Mouse (Mus musculus): ENCODE measurements around the gene Nid2. TPM values are rescaled to one million over a fixed set of nuclear protein-coding genes. Genes with fewer than 3 reads are reported as not detected.

Gene Nid2
- polyA plus RNA-seq, 1 experiment from 2014 or later: 85.2 TPM

DNA sequence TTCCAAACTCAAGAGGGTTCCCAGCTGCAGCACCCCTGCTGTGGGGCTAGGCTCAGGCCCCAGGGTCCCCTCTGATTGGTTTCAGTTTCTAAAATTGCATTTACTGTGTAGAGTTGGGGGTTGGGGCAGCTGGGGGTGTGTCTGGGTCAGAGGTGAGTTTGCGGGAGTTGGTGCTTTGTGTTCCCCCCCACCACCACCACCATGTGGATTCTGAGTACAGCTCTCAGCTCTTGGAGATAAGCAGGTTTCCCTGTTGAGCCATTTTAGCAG, 15.2 kb downstream of the Nid2 start:
- Histone ChIP-seq H3K4me1 (replicated peaks; ENCODE audit: control insufficient read depth, insufficient read depth, low read length) (peaks cover 4% of the 10 kb centered on the region; the same call in 1 of the 2 replicates), H3K9me3 (ENCODE audit: control insufficient read depth, low read length) (no peaks in the 10 kb centered on the region), H3K4me2 (ENCODE audit: low read length) (no peak overlapping the region), H3K4me3 (ENCODE audit: low read depth, low read length) (no peak overlapping the region), H3K27ac (ENCODE audit: low read depth) (no peak overlapping the region), H3K9ac (ENCODE audit: low read length) (no peak overlapping the region), H3K36me3 (ENCODE audit: control insufficient read depth, insufficient read depth, low read length) (peaks cover 13% of the 10 kb centered on the region; the same call in 1 of the 2 replicates), H3K27me3 (replicated peaks; ENCODE audit: control insufficient read depth, insufficient read depth, low read length) (no peaks in the 10 kb centered on the region)
- WGBS: 38% methylated on average over 1 of the region's 1 CpGs
- ATAC-seq (replicated peaks; ENCODE audit: low FRiP score, low TSS enrichment, low read depth) (no peak), DNase-seq (ENCODE audit: low spot score) (no peak)

GRCm38 (mm10) chr14:19768648-19769047, 17.6 kb downstream of the Nid2 start:
- Histone ChIP-seq H3K4me2 (ENCODE audit: low read length) (no peak overlapping the region), H3K27ac (ENCODE audit: low read depth) (no peak overlapping the region), H3K4me1 (replicated peaks; ENCODE audit: control insufficient read depth, insufficient read depth, low read length) (peaks cover 2% of the 10 kb centered on the region; the same call in 1 of the 2 replicates), H3K9ac (ENCODE audit: low read length) (no peak overlapping the region), H3K27me3 (replicated peaks; ENCODE audit: control insufficient read depth, insufficient read depth, low read length) (no peaks in the 10 kb centered on the region), H3K9me3 (ENCODE audit: control insufficient read depth, low read length) (no peaks in the 10 kb centered on the region), H3K4me3 (ENCODE audit: low read depth, low read length) (no peak overlapping the region), H3K36me3 (ENCODE audit: control insufficient read depth, insufficient read depth, low read length) (peaks cover 13% of the 10 kb centered on the region; the same call in 1 of the 2 replicates)
- no peak for ATAC-seq (replicated peaks; ENCODE audit: low FRiP score, low TSS enrichment, low read depth)
- DNase-seq (ENCODE audit: low spot score): no peak
- 92% methylated on average over 6 of the region's 6 CpGs for WGBS

- no peak overlapping the region for H3K4me3 ChIP-seq (ENCODE audit: low read depth, low read length)
- no peak overlapping the region for H3K4me2 ChIP-seq (ENCODE audit: low read length)
- no peaks in the 10 kb centered on the region for H3K9me3 ChIP-seq (ENCODE audit: control insufficient read depth, low read length)
- H3K27me3 ChIP-seq (replicated peaks; ENCODE audit: control insufficient read depth, insufficient read depth, low read length): no peaks in the 10 kb centered on the region
- H3K9ac ChIP-seq (ENCODE audit: low read length): no peak overlapping the region
- no peak overlapping the region for H3K27ac ChIP-seq (ENCODE audit: low read depth)
- WGBS: 47% methylated on average over 6 of the region's 6 CpGs
- H3K4me1 ChIP-seq (replicated peaks; ENCODE audit: control insufficient read depth, insufficient read depth, low read length): no peaks in the 10 kb centered on the region
- H3K36me3 ChIP-seq (ENCODE audit: control insufficient read depth, insufficient read depth, low read length): peaks cover 8% of the 10 kb centered on the region; the same call in 1 of the 2 replicates
- ATAC-seq (replicated peaks; ENCODE audit: low FRiP score, low TSS enrichment, low read depth) (no peak), DNase-seq (ENCODE audit: low spot score) (no peak)
Observed at GRCm38 (mm10) chr14:19769441-19770200, 18.6 kb downstream of the Nid2 start.

DNA sequence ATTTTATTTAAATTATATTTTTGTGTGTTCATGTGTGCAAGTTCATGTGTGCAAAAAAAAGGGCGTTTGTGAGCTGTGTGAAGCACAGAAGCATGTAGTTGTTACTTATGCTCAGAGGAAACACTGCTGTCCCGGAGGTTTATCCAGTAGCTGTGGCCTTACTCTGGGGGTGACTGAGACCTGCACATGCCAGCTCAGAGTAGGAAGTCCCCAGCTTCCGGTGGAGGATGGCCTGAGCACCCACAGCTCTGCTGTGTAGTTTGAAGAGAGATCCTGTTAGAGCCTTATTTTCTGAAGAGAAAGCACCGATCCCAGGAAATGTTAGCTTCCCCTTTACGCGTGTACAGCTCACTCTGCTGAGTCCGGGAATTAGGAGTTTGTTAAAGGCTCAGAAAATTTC, 20.1 kb downstream of the Nid2 start:
- DNase-seq (ENCODE audit: low spot score) (no peak), ATAC-seq (replicated peaks; ENCODE audit: low FRiP score, low TSS enrichment, low read depth) (no peak)
- no peak overlapping the region for H3K9ac ChIP-seq (ENCODE audit: low read length)
- H3K36me3 ChIP-seq (ENCODE audit: control insufficient read depth, insufficient read depth, low read length): peaks cover 4% of the 10 kb centered on the region; the same call in 1 of the 2 replicates
- no peaks in the 10 kb centered on the region for H3K9me3 ChIP-seq (ENCODE audit: control insufficient read depth, low read length)
- WGBS: 81% methylated on average over 7 of the region's 7 CpGs
- H3K4me3 ChIP-seq (ENCODE audit: low read depth, low read length): no peak overlapping the region
- H3K4me2 ChIP-seq (ENCODE audit: low read length): no peak overlapping the region
- H3K4me1 ChIP-seq (replicated peaks; ENCODE audit: control insufficient read depth, insufficient read depth, low read length): no peaks in the 10 kb centered on the region
- no peaks in the 10 kb centered on the region for H3K27me3 ChIP-seq (replicated peaks; ENCODE audit: control insufficient read depth, insufficient read depth, low read length)
- no peak overlapping the region for H3K27ac ChIP-seq (ENCODE audit: low read depth)

DNA sequence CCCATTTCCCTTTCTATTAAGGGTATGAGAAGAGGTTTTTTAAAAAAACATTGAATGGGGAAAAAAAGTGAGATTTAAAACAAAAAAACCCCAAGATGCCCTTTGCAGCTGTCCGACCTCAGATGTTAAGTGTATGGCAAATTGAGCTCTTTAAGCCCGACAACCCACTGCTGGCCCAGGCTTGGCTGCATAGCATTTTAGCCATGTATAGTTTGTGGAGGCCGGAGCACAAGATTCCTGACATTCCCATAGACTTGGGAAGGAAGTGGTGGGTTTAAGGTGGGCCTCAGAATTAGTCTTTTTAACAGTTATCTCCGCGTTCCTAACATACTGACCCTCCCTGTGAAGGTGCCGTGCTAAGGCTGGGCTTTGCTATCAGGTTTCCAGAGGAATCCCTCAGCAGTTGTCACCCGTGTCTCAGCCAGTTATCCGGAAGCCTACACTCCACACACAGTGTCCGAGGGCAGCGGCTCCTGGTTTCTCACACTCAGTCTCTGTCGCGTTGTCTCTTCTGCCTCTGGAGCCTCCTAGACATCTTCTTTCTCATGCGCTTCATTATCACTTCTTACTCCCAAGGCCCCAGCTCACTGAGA, 23.1 kb downstream of the Nid2 start:
- WGBS: 59% methylated on average over 13 of the region's 13 CpGs
- H3K9ac ChIP-seq (ENCODE audit: low read length): no peak overlapping the region

GRCm38 (mm10) chr14:19775491-19775890, 24.4 kb downstream of the Nid2 start:
- WGBS: 86% methylated on average over 4 of the region's 4 CpGs
- no peak for DNase-seq (ENCODE audit: low spot score)
- H3K27me3 ChIP-seq (replicated peaks; ENCODE audit: control insufficient read depth, insufficient read depth, low read length): no peaks in the 10 kb centered on the region
- H3K9ac ChIP-seq (ENCODE audit: low read length): no peak overlapping the region
- H3K9me3 ChIP-seq (ENCODE audit: control insufficient read depth, low read length): no peaks in the 10 kb centered on the region
- no peak for ATAC-seq (replicated peaks; ENCODE audit: low FRiP score, low TSS enrichment, low read depth)
- H3K36me3 ChIP-seq (ENCODE audit: control insufficient read depth, insufficient read depth, low read length): peaks cover 11% of the 10 kb centered on the region
- no peak overlapping the region for H3K4me2 ChIP-seq (ENCODE audit: low read length)
- no peaks in the 10 kb centered on the region for H3K4me1 ChIP-seq (replicated peaks; ENCODE audit: control insufficient read depth, insufficient read depth, low read length)
- H3K27ac ChIP-seq (ENCODE audit: low read depth): no peak overlapping the region
- H3K4me3 ChIP-seq (ENCODE audit: low read depth, low read length): no peak overlapping the region

More for the DNA sequence above, 23.1 kb downstream of the Nid2 start:
- H3K4me1 ChIP-seq (replicated peaks; ENCODE audit: control insufficient read depth, insufficient read depth, low read length): no peaks in the 10 kb centered on the region
- ATAC-seq (replicated peaks; ENCODE audit: low FRiP score, low TSS enrichment, low read depth): no peak
- no peaks in the 10 kb centered on the region for H3K27me3 ChIP-seq (replicated peaks; ENCODE audit: control insufficient read depth, insufficient read depth, low read length)
- no peak for DNase-seq (ENCODE audit: low spot score)
- H3K9me3 ChIP-seq (ENCODE audit: control insufficient read depth, low read length): no peaks in the 10 kb centered on the region
- no peak overlapping the region for H3K4me2 ChIP-seq (ENCODE audit: low read length)
- peaks cover 7% of the 10 kb centered on the region for H3K36me3 ChIP-seq (ENCODE audit: control insufficient read depth, insufficient read depth, low read length)
- no peak overlapping the region for H3K4me3 ChIP-seq (ENCODE audit: low read depth, low read length)
- no peak overlapping the region for H3K27ac ChIP-seq (ENCODE audit: low read depth)

- H3K4me2 ChIP-seq (ENCODE audit: low read length): no peak overlapping the region
- WGBS: 95% methylated on average over 5 of the region's 5 CpGs
- ATAC-seq (replicated peaks; ENCODE audit: low FRiP score, low TSS enrichment, low read depth): no peak
- H3K36me3 ChIP-seq (ENCODE audit: control insufficient read depth, insufficient read depth, low read length): peaks cover 17% of the 10 kb centered on the region
- no peaks in the 10 kb centered on the region for H3K9me3 ChIP-seq (ENCODE audit: control insufficient read depth, low read length)
- no peak overlapping the region for H3K9ac ChIP-seq (ENCODE audit: low read length)
- no peak for DNase-seq (ENCODE audit: low spot score)
- H3K27me3 ChIP-seq (replicated peaks; ENCODE audit: control insufficient read depth, insufficient read depth, low read length): no peaks in the 10 kb centered on the region
- no peak overlapping the region for H3K4me3 ChIP-seq (ENCODE audit: low read depth, low read length)
- no peak overlapping the region for H3K27ac ChIP-seq (ENCODE audit: low read depth)
- H3K4me1 ChIP-seq (replicated peaks; ENCODE audit: control insufficient read depth, insufficient read depth, low read length): no peaks in the 10 kb centered on the region
Observed at GRCm38 (mm10) chr14:19776179-19776578, 25.1 kb downstream of the Nid2 start.

- H3K36me3 ChIP-seq (ENCODE audit: control insufficient read depth, insufficient read depth, low read length): peaks cover 20% of the 10 kb centered on the region
- H3K27ac ChIP-seq (ENCODE audit: low read depth): no peak overlapping the region
- no peak overlapping the region for H3K9ac ChIP-seq (ENCODE audit: low read length)
- WGBS: 48% methylated on average over 6 of the region's 6 CpGs
- H3K4me2 ChIP-seq (ENCODE audit: low read length): no peak overlapping the region
- no peak overlapping the region for H3K4me3 ChIP-seq (ENCODE audit: low read depth, low read length)
- no peaks in the 10 kb centered on the region for H3K4me1 ChIP-seq (replicated peaks; ENCODE audit: control insufficient read depth, insufficient read depth, low read length)
- no peaks in the 10 kb centered on the region for H3K27me3 ChIP-seq (replicated peaks; ENCODE audit: control insufficient read depth, insufficient read depth, low read length)
- no peak for ATAC-seq (replicated peaks; ENCODE audit: low FRiP score, low TSS enrichment, low read depth)
- no peaks in the 10 kb centered on the region for H3K9me3 ChIP-seq (ENCODE audit: control insufficient read depth, low read length)
- DNase-seq (ENCODE audit: low spot score): peak; percentile 75
Observed at GRCm38 (mm10) chr14:19776890-19777289, 25.8 kb downstream of the Nid2 start.

DNA sequence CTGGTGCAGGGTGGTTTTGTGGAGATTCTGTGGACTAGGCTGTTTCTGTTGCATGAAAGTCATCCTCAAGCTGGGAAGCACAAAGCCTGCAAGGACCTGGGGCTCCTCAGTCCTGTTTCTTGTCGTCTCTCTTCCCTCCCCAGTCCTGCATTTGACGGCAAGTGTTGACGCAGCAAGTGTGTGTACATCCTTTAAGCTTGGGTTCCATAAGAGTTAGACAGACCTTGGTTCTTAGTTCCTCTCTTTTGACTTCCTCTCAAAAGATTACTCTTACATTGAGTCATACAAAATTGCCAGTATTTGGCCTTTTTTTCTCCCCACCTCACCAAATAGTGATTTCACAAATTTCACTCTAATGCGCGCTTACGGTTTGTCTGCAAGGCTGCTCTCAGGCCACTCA, 26.3 kb downstream of the Nid2 start:
- no peak overlapping the region for H3K27ac ChIP-seq (ENCODE audit: low read depth)
- no peak for DNase-seq (ENCODE audit: low spot score)
- no peak overlapping the region for H3K4me2 ChIP-seq (ENCODE audit: low read length)
- no peak overlapping the region for H3K9ac ChIP-seq (ENCODE audit: low read length)
- 86% methylated on average over 6 of the region's 6 CpGs for WGBS
- no peaks in the 10 kb centered on the region for H3K4me1 ChIP-seq (replicated peaks; ENCODE audit: control insufficient read depth, insufficient read depth, low read length)
- no peak for ATAC-seq (replicated peaks; ENCODE audit: low FRiP score, low TSS enrichment, low read depth)
- H3K27me3 ChIP-seq (replicated peaks; ENCODE audit: control insufficient read depth, insufficient read depth, low read length): no peaks in the 10 kb centered on the region
- H3K4me3 ChIP-seq (ENCODE audit: low read depth, low read length): no peak overlapping the region
- H3K36me3 ChIP-seq (ENCODE audit: control insufficient read depth, insufficient read depth, low read length): peaks cover 20% of the 10 kb centered on the region
- no peaks in the 10 kb centered on the region for H3K9me3 ChIP-seq (ENCODE audit: control insufficient read depth, low read length)
